Comparison of ENCODE assay signal across 11 mouse cellular contexts in the genomic region with DNA sequence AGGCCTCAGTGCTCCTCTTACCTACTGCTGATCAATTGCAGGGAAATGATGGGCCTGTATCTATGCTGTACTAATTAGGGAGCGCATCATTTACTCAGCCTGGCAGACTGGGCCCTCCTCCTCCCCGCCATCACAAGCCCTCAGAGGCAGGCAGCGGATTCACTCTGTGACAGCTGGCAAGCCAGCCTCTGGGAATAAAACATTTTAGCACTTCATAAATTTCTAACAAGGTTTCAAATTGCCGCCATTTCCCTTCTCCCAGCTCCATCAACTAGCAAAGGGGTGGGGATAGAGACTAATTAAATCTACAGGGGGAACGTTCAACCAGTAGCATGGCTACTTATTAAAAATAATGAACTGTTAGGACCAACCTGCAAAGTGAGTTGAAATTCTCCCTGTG.
DNase-seq lines count a peak whose midpoint lies in the region; ATAC-seq and TF ChIP-seq lines count a peak whose summit lies in the region.
"Had no signal": no experiment of that assay in that cellular context is flagged by ENCODE, and none has a peak within 500 bp of the region (broad histone marks: within the 10 kb centered on the region; RNA-seq: fewer than 3 reads in every experiment).

No protein-coding gene starts in this region.

- TF ChIP-seq CTCF in layer of hippocampus, adult 2 months (conservative IDR thresholded peaks at IDR 0.05), result no peak

- H3K36me3 ChIP-seq in hindbrain, embryonic 15.5 days, result no peaks in the 10 kb centered on the region
- no peaks in the 10 kb centered on the region for H3K36me3 ChIP-seq in neural tube, embryonic 12.5 days

- peak; percentile 63; the same call in 1 of the 2 replicates for ATAC-seq in hindbrain, embryonic 15.5 days (ENCODE audit: low FRiP score, low read depth)
- ATAC-seq in neural tube, embryonic 12.5 days (ENCODE audit: low FRiP score, low read depth), result peak; percentile 89

- H3K4me1 ChIP-seq in hindbrain, embryonic 15.5 days (replicated peaks), result peaks cover 33% of the 10 kb centered on the region
- peaks cover 12% of the 10 kb centered on the region for H3K4me1 ChIP-seq in neural tube, embryonic 12.5 days

- H3K4me2 ChIP-seq in hindbrain, embryonic 15.5 days, result no peak overlapping the region
- H3K4me2 ChIP-seq in neural tube, embryonic 12.5 days (replicated peaks), result no peak overlapping the region

- H3K9ac ChIP-seq in hindbrain, embryonic 15.5 days, result no peak overlapping the region
- H3K9ac ChIP-seq in neural tube, embryonic 12.5 days, result no peak overlapping the region

- no peaks in the 10 kb centered on the region for H3K27me3 ChIP-seq in hindbrain, embryonic 15.5 days
- no peaks in the 10 kb centered on the region for H3K27me3 ChIP-seq in neural tube, embryonic 12.5 days (replicated peaks)

- H3K9me3 ChIP-seq in hindbrain, embryonic 15.5 days, result no peaks in the 10 kb centered on the region
- no peaks in the 10 kb centered on the region for H3K9me3 ChIP-seq in neural tube, embryonic 12.5 days

- no peak overlapping the region for H3K4me3 ChIP-seq in layer of hippocampus, adult 2 months
- no peak overlapping the region for H3K4me3 ChIP-seq in hindbrain, embryonic 15.5 days
- no peak overlapping the region for H3K4me3 ChIP-seq in neural tube, embryonic 12.5 days

- DNase-seq in layer of hippocampus, adult 2 months (ENCODE audit: low spot score in 2 of 2), result peak in 1 of 2 experiments; percentile 26
- DNase-seq in layer of hippocampus, adult 9-10 months (ENCODE audit: low spot score), result no peak
- peak; percentile 3 for DNase-seq in embryo, embryonic 11.5 days (ENCODE audit: low read depth, low spot score)
- no peak for DNase-seq in lung, postnatal 10 days
- DNase-seq in kidney, postnatal 10 days, result no peak
- DNase-seq in kidney, adult 8-10 months, result no peak
- DNase-seq: gastrocnemius, postnatal 10 days; heart, postnatal 14 days; kidney, postnatal 25 days had no signal

- H3K27ac ChIP-seq in layer of hippocampus, adult 2 months, result 0 out of 2 replicates have a peak overlapping the region, but pooled peaks have one; percentile 39
- peak overlapping the region; percentile 64 for H3K27ac ChIP-seq in hindbrain, embryonic 15.5 days (replicated peaks)
- H3K27ac ChIP-seq in neural tube, embryonic 12.5 days, result no peak overlapping the region

- 32% methylated on average over 5 of the region's 5 CpGs for WGBS in hindbrain, embryonic 15.5 days
- 26% methylated on average over 5 of the region's 5 CpGs for WGBS in neural tube, embryonic 12.5 days
